Mouse (Mus musculus) liver, embryonic 12.5 days (tissue): ENCODE results near the gene Tgm2. TPM values are rescaled to one million over a fixed set of nuclear protein-coding genes. Genes with fewer than 3 reads are reported as not detected.

Source experiments
- ATAC-seq: fragments of 200-750 bp; cut with Nextera tagmentation; 2 replicates; pipeline ENCODE4 v1.8.0; 2017; ENCODE audit warnings: moderate number of reproducible peaks, mild to moderate bottlenecking, moderate library complexity
- H3K27ac ChIP-seq: fragments of 300-500 bp; sonication (generic); 2 replicates; pipeline ENCODE4 v1.5.1; 2016; ENCODE audit warnings: mild to moderate bottlenecking
- H3K27me3 ChIP-seq: fragments of 300-500 bp; sonication (generic); replicated peaks from 2 replicates; pipeline ENCODE4 v1.6.1; 2016; ENCODE audit warnings: mild to moderate bottlenecking, moderate library complexity
- H3K36me3 ChIP-seq: fragments of 300-500 bp; sonication (generic); 2 replicates; pipeline ENCODE4 v1.6.1; 2016; ENCODE audit warnings: mild to moderate bottlenecking, moderate library complexity
- H3K4me1 ChIP-seq: fragments of 300-500 bp; sonication (generic); 2 replicates; pipeline ENCODE4 v1.6.1; 2016
- H3K4me2 ChIP-seq: fragments of 300-500 bp; sonication (generic); 2 replicates; pipeline ENCODE4 v1.6.1; 2016; ENCODE audit warnings: mild to moderate bottlenecking, moderate library complexity
- H3K4me3 ChIP-seq: fragments of 300-500 bp; sonication (generic); 2 replicates; pipeline ENCODE4 v1.5.1; 2016; ENCODE audit warnings: mild to moderate bottlenecking, moderate library complexity
- H3K9ac ChIP-seq: fragments of 300-500 bp; sonication (generic); 2 replicates; pipeline ENCODE4 v1.6.1; 2016; ENCODE audit warnings: mild to moderate bottlenecking, moderate library complexity
- H3K9me3 ChIP-seq: fragments of 300-500 bp; sonication (generic); replicated peaks from 2 replicates; pipeline ENCODE4 v1.6.1; 2016; ENCODE audit warnings: mild to moderate bottlenecking, moderate library complexity
- WGBS: fragments of 180-500 bp; shearing (Covaris S2); methylation state at CpG from one replicate; pipeline ENCODE4 v1.1.7; 2016; ENCODE audit not compliant: insufficient replicate concordance; 5-methylcytosine and 5-hydroxymethylcytosine counted together
- polyA plus RNA-seq: library from polyadenylated mRNA; unstranded; fragments of >200 nt; fragmentation: Nextera tagmentation; extraction: Ambion mirVana; gene quantifications from 2 replicates; pipeline ENCODE4 v1.2.1, GENCODE M21; 2016

Gene Tgm2
- polyA plus RNA-seq, 1 experiment from 2014 or later, result 69.9 TPM

GRCm38 (mm10) chr2:158165776-158166175 lies 19.5 kb upstream of the Tgm2 start:
- peaks cover 19% of the 10 kb centered on the region for H3K27me3 ChIP-seq
- WGBS, result 66% methylated on average over 4 of the region's 4 CpGs

GRCm38 (mm10) chr2:158163034-158163433 lies 16.8 kb upstream of the Tgm2 start:
- Histone ChIP-seq H3K4me1 (peaks cover 51% of the 10 kb centered on the region), H3K27me3 (no peaks in the 10 kb centered on the region), H3K9ac (no peak overlapping the region), H3K9me3 (no peaks in the 10 kb centered on the region), H3K36me3 (no peaks in the 10 kb centered on the region), H3K27ac (no peak overlapping the region), H3K4me2 (no peak overlapping the region), H3K4me3 (no peak overlapping the region)
- WGBS, result 38% methylated on average over 6 of the region's 6 CpGs
- no peak for ATAC-seq

More at GRCm38 (mm10) chr2:158165776-158166175, 19.5 kb upstream of the Tgm2 start:
- H3K36me3 ChIP-seq, result no peaks in the 10 kb centered on the region
- H3K9me3 ChIP-seq, result no peaks in the 10 kb centered on the region
- no peak overlapping the region for H3K4me2 ChIP-seq
- no peak overlapping the region for H3K4me3 ChIP-seq
- H3K4me1 ChIP-seq, result peaks cover 33% of the 10 kb centered on the region
- no peak for ATAC-seq
- no peak overlapping the region for H3K9ac ChIP-seq
- no peak overlapping the region for H3K27ac ChIP-seq

- peaks cover 43% of the 10 kb centered on the region for H3K4me1 ChIP-seq
- H3K9ac ChIP-seq, result no peak overlapping the region
- no peaks in the 10 kb centered on the region for H3K9me3 ChIP-seq
- H3K27ac ChIP-seq, result no peak overlapping the region
- H3K4me3 ChIP-seq, result no peak overlapping the region
- H3K36me3 ChIP-seq, result no peaks in the 10 kb centered on the region
- 0 out of 2 replicates have a peak, but pooled peaks have one; percentile 17 for ATAC-seq
- H3K4me2 ChIP-seq, result no peak overlapping the region
- 67% methylated on average over 6 of the region's 6 CpGs for WGBS
- no peaks in the 10 kb centered on the region for H3K27me3 ChIP-seq
Measured at GRCm38 (mm10) chr2:158161761-158162160, 15.5 kb upstream of the Tgm2 start.

- Histone ChIP-seq H3K27me3 (no peaks in the 10 kb centered on the region), H3K4me2 (peak overlapping the region; percentile 61), H3K4me1 (peaks cover 53% of the 10 kb centered on the region), H3K27ac (peak overlapping the region; percentile 72), H3K36me3 (no peaks in the 10 kb centered on the region), H3K4me3 (peak overlapping the region; percentile 35), H3K9ac (peak overlapping the region; percentile 59), H3K9me3 (no peaks in the 10 kb centered on the region)
- 0 out of 2 replicates have a peak, but pooled peaks have one; percentile 29 for ATAC-seq
- whole genome bisulfite sequencing, result 22% methylated on average over 7 of the region's 7 CpGs
Measured at GRCm38 (mm10) chr2:158159376-158160235, 13.4 kb upstream of the Tgm2 start.

- Histone ChIP-seq H3K27ac (no peak overlapping the region), H3K4me2 (no peak overlapping the region), H3K4me1 (peaks cover 70% of the 10 kb centered on the region), H3K9me3 (no peaks in the 10 kb centered on the region), H3K36me3 (no peaks in the 10 kb centered on the region), H3K27me3 (no peaks in the 10 kb centered on the region), H3K9ac (no peak overlapping the region), H3K4me3 (no peak overlapping the region)
- ATAC-seq, result no peak
- WGBS, result 70% methylated on average over 8 of the region's 8 CpGs
Measured at GRCm38 (mm10) chr2:158157654-158158053, 11.4 kb upstream of the Tgm2 start.

- no peak overlapping the region for H3K4me2 ChIP-seq
- H3K9me3 ChIP-seq, result no peaks in the 10 kb centered on the region
- H3K4me3 ChIP-seq, result no peak overlapping the region
- H3K27ac ChIP-seq, result peak overlapping the region; percentile 37; the same call in 1 of the 2 replicates
- H3K27me3 ChIP-seq, result no peaks in the 10 kb centered on the region
- H3K9ac ChIP-seq, result no peak overlapping the region
- no peak for ATAC-seq
- WGBS, result 67% methylated on average over 9 of the region's 9 CpGs
- no peaks in the 10 kb centered on the region for H3K36me3 ChIP-seq
- H3K4me1 ChIP-seq, result peaks cover 73% of the 10 kb centered on the region
Measured at GRCm38 (mm10) chr2:158156487-158156886, 10.3 kb upstream of the Tgm2 start.

- H3K27me3 ChIP-seq, result no peaks in the 10 kb centered on the region
- H3K36me3 ChIP-seq, result no peaks in the 10 kb centered on the region
- WGBS, result 26% methylated on average over 2 of the region's 2 CpGs
- no peak overlapping the region for H3K4me3 ChIP-seq
- peaks cover 65% of the 10 kb centered on the region for H3K4me1 ChIP-seq
- H3K27ac ChIP-seq, result peak overlapping the region; percentile 55
- ATAC-seq, result no peak
- no peak overlapping the region for H3K4me2 ChIP-seq
- H3K9ac ChIP-seq, result no peak overlapping the region
- H3K9me3 ChIP-seq, result peaks cover 7% of the 10 kb centered on the region; the same call in 1 of the 2 replicates
Measured at GRCm38 (mm10) chr2:158155615-158156014, 9.4 kb upstream of the Tgm2 start.

- Histone ChIP-seq H3K4me2 (no peak overlapping the region), H3K4me1 (peaks cover 60% of the 10 kb centered on the region), H3K27me3 (no peaks in the 10 kb centered on the region), H3K36me3 (no peaks in the 10 kb centered on the region), H3K27ac (peak overlapping the region; percentile 77), H3K9me3 (peaks cover 7% of the 10 kb centered on the region; the same call in 1 of the 2 replicates), H3K9ac (no peak overlapping the region), H3K4me3 (no peak overlapping the region)
- 68% methylated on average over 7 of the region's 7 CpGs for WGBS
- no peak for ATAC-seq
Measured at GRCm38 (mm10) chr2:158155101-158155500, 8.9 kb upstream of the Tgm2 start.

GRCm38 (mm10) chr2:158154641-158155040 lies 8.4 kb upstream of the Tgm2 start:
- H3K4me3 ChIP-seq, result no peak overlapping the region; the same call in 1 of the 2 replicates
- H3K27me3 ChIP-seq, result no peaks in the 10 kb centered on the region
- H3K9me3 ChIP-seq, result peaks cover 7% of the 10 kb centered on the region; the same call in 1 of the 2 replicates
- H3K9ac ChIP-seq, result no peak overlapping the region; the same call in 1 of the 2 replicates
- H3K36me3 ChIP-seq, result no peaks in the 10 kb centered on the region
- peak overlapping the region; percentile 92 for H3K4me2 ChIP-seq
- no peak for ATAC-seq
- H3K4me1 ChIP-seq, result peaks cover 55% of the 10 kb centered on the region
- peak overlapping the region; percentile 77 for H3K27ac ChIP-seq
- WGBS, result 71% methylated on average over 8 of the region's 8 CpGs

- peaks cover 49% of the 10 kb centered on the region for H3K4me1 ChIP-seq
- peak overlapping the region; percentile 77 for H3K27ac ChIP-seq
- WGBS, result 2% methylated on average over 22 of the region's 22 CpGs
- peak overlapping the region; percentile 92 for H3K4me2 ChIP-seq
- H3K4me3 ChIP-seq, result peak overlapping the region; percentile 58
- peak overlapping the region; percentile 75 for H3K9ac ChIP-seq
- peak; percentile 60 for ATAC-seq
- H3K9me3 ChIP-seq, result peaks cover 7% of the 10 kb centered on the region; the same call in 1 of the 2 replicates
- H3K27me3 ChIP-seq, result no peaks in the 10 kb centered on the region
- H3K36me3 ChIP-seq, result no peaks in the 10 kb centered on the region
Measured at GRCm38 (mm10) chr2:158153728-158154343, 7.6 kb upstream of the Tgm2 start.

- no peaks in the 10 kb centered on the region for H3K27me3 ChIP-seq
- H3K4me1 ChIP-seq, result peaks cover 58% of the 10 kb centered on the region
- H3K9ac ChIP-seq, result peak overlapping the region; percentile 75
- H3K9me3 ChIP-seq, result peaks cover 7% of the 10 kb centered on the region; the same call in 1 of the 2 replicates
- H3K4me3 ChIP-seq, result peak overlapping the region; percentile 58
- ATAC-seq, result peak; percentile 65
- no peaks in the 10 kb centered on the region for H3K36me3 ChIP-seq
- H3K4me2 ChIP-seq, result peak overlapping the region; percentile 92
- peak overlapping the region; percentile 77 for H3K27ac ChIP-seq
- 16% methylated on average over 6 of the region's 6 CpGs for WGBS
Measured at GRCm38 (mm10) chr2:158152685-158153309, 6.6 kb upstream of the Tgm2 start.
